Mouse (Mus musculus) lung, postnatal 10 days (tissue): ENCODE data around the gene Abhd8.
"Not testable (repeated sequence)": the region's sequence is repeated elsewhere in the genome, so short reads cannot be mapped to it uniquely, and the experiment has no call there.

Experiments used
- DNase-seq: peaks from one replicate; pipeline ENCODE4 v3.0.0; 2021

Gene Abhd8

GRCm38 (mm10) chr8:71457659-71458270, 5.7 kb downstream of the Abhd8 start:
- DNase-seq = no peak

DNA sequence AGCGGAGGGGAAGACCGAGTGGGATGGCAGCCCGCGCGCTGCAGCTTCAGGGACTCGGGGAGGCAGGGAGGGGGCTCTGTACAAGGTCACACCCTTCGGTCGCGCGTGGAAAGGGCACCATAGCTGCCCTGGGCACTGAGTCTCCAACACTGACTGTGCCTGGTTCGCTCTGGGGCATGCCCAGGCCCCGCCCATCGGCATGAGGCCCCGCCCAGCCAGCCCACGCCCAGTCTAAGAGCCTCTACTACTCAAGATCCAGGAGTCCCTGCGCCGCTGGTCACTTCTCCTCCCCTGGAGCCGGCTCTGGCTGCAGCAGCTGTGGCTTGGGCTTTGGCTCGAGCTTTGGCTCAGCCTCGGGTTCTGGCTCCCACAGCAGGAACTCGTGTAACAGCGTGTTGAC, 6.5 kb downstream of the Abhd8 start:
- no peak for DNase-seq

- DNase-seq = no peak
Observed at GRCm38 (mm10) chr8:71454668-71455067, 8.8 kb downstream of the Abhd8 start.

DNA sequence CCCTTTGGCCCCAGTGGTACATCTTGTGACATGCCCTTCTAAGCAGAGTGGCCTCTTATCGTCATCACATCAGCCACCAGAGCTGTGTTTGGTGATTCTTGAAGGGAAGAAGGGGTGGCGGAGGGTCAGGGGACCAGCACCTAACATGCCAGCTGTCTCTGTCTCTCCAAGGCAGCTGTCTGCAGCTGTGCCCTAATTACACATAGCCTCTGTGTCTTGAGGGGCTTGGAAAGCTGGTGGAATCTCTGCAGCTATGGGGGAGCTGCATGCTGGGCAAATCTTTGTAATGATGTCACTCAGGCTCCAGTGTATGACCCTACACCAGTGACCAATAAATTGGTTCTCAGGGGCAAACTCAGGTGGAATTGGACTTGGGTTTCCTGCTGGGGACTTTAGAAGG, 10.8 kb downstream of the Abhd8 start:
- no peak for DNase-seq

- DNase-seq = no peak
Observed at GRCm38 (mm10) chr8:71451777-71452176, 11.7 kb downstream of the Abhd8 start.

GRCm38 (mm10) chr8:71451337-71451736, 12.1 kb downstream of the Abhd8 start:
- DNase-seq = no peak

DNA sequence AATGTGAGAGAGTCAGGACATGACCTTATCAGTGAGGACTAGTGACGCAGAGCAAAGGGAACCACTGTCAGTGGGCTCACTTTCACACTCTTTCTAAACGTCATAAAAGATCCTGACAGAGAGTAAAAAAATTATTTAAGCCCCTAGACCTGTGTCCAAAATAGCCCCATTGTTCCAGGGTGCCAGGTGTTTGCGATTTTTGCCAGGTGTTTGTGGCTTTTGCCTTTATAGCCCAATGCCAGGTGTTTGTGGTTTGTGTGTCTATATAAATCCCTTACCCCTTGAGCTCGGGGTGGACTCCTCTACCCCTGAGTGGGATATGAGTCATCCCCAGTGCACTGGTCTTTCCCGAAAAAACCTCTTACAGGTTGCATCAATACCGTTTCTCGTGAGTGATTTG, 18.4 kb downstream of the Abhd8 start:
- DNase-seq = no peak

DNA sequence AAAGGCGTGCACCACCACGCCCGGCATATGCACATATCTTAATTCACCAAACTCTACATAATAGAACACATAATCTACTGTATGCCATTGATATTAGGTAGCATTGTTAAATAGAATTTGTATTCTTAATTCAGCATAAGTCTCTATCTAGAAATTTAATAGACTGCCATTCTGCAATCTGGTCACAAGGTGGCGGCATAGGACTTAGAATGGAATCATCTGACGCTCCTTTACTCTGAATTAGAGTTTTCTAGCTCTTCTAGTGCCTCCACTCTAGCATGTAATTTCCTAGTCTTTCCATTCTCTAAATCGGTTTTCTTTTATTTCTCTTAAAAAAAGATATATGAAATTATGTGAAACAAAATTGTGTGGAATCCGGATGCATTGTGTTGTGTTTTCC, 22.1 kb downstream of the Abhd8 start:
- peak; percentile 74 for DNase-seq

DNA sequence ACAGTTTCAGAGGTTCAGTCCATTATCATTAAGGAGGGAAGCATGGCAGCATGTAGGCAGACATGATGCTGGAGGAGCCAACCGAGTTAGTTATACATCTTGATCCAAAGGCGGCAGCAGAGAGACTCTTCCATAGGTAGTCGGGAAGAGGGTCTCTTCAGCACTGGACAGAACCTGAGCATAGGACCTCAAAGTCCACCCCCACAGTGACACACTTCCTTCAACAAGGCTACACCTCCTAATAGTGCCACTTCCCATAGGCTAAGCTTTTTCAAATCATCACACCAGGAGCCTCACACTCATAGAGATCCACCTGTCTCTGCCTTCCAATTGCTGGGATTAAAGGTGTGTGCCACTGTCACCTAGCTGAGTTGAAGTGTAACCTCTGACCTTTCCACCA, 26.4 kb downstream of the Abhd8 start:
- DNase-seq = no peak

GRCm38 (mm10) chr8:71432935-71433334, 30.5 kb downstream of the Abhd8 start:
- DNase-seq = not testable (repeated sequence)

DNA sequence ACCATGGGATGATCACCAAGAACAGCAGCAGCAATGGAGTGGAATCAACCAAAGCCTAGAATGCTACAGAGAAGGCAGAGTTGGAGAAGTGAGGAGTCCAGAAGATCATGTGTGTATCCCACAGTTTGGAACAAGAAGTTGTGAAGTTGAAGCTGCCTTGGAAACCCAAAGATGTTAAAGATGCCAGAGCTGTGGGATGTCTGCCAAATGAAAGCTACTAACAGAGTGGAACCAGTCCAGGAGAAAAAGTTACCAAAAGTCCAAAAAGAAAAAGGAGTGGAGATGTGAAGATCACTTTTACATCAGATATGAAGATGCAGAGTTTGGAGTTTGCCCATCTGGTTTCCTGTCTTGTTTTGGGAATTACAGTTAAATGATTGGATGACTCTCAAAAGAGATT, 41.3 kb downstream of the Abhd8 start:
- DNase-seq = no peak

- DNase-seq = no peak
Observed at GRCm38 (mm10) chr8:71411535-71412273, 51.8 kb downstream of the Abhd8 start.

DNA sequence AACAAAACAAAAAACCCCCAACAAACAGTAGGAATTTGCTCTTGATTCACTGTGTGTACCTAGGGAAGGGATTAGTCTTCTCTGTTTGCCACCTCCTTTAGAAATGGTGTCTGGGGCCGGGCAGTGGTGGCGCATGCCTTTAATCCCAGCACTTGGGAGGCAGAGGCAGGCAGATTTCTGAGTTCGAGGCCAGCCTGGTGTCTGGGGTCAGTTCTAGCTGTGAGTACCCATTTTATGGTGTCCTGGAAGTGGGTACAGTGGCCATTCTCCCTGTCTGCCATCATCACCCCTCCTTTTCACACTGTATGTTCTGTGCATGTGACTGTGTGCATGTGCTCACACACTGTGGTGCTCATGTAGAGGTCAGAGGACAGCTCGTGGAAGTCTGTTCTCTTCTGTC, 55.2 kb downstream of the Abhd8 start:
- DNase-seq = no peak

- DNase-seq = no peak
Observed at GRCm38 (mm10) chr8:71407441-71407840, 56.0 kb downstream of the Abhd8 start.
